Mouse (Mus musculus): ENCODE data around the gene Lonp1. TPM values are rescaled to one million over a fixed set of nuclear protein-coding genes. Genes with fewer than 3 reads are reported as not detected.

Gene Lonp1
- polyA plus RNA-seq, 1 experiment from 2014 or later, result 46.1 TPM

DNA sequence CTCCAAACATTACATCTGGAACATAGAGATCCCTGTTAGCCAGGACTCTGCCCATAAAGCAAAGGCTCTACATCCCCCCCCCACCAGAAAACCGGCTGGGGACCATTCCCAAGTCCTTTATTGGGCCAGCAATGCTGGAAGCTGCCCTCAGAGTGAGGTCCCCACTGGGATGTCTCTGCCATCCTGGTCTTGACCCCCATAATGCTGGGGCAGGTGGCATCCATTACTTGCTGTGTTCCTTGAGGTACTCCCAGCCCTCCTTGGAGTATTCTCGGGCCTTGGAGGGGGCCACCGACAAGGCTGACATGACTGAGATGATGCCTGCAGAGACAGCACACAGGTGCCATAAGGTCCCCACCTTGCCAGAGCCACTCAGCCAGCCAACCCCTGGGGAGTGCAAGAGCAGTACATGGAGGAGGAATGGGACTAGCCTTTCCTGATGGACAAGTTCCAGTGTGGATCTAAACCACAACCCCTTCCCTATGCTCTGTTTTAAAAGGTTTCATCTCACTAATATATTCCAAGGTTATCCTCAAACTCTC is 19.1 kb downstream of the Lonp1 start:
- 82% methylated on average over 3 of the region's 3 CpGs for WGBS
- DNase-seq (no peak), ATAC-seq (ENCODE audit: low FRiP score, low TSS enrichment) (no peak)
- Histone ChIP-seq H3K36me3 (ENCODE audit: control insufficient read depth, insufficient read depth, low read length) (peaks cover 55% of the 10 kb centered on the region), H3K4me1 (ENCODE audit: control insufficient read depth, insufficient read depth, low read length) (peaks cover 10% of the 10 kb centered on the region), H3K27me3 (ENCODE audit: control insufficient read depth, insufficient read depth, low read length) (no peaks in the 10 kb centered on the region), H3K4me2 (ENCODE audit: low read length) (no peak overlapping the region), H3K9me3 (ENCODE audit: control insufficient read depth, low read length) (no peaks in the 10 kb centered on the region), H3K4me3 (replicated peaks; ENCODE audit: low read depth, low read length) (no peak overlapping the region), H3K27ac (replicated peaks; ENCODE audit: low read depth, low read length) (no peak overlapping the region), H3K9ac (replicated peaks; ENCODE audit: low read length) (no peak overlapping the region)

DNA sequence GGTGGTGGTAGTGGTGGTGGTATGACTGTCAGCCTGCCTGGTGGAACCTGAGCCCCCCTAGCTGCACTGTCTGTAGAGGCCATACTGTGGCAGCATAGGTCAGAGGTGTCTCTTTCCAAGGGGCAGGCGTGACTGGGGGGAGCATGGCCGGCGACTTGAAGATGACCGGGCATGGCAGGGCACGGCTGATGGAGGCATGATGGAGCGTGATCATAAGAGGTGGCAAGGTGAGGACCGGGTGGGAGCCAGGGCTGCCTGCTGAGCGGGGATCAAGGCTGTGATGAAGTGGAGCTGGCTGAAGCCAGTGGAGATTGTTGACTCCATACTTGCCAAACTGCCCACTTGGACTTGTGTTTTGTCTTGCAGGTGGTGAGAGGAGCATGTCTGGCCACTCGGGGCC is 21.3 kb downstream of the Lonp1 start:
- WGBS, result 94% methylated on average over 9 of the region's 9 CpGs
- H3K36me3 ChIP-seq (ENCODE audit: control insufficient read depth, insufficient read depth, low read length), result peaks cover 76% of the 10 kb centered on the region
- DNase-seq, result no peak
- no peak overlapping the region for H3K4me3 ChIP-seq (replicated peaks; ENCODE audit: low read depth, low read length)
- no peaks in the 10 kb centered on the region for H3K9me3 ChIP-seq (ENCODE audit: control insufficient read depth, low read length)
- peaks cover 9% of the 10 kb centered on the region for H3K4me1 ChIP-seq (ENCODE audit: control insufficient read depth, insufficient read depth, low read length)
- no peak overlapping the region for H3K4me2 ChIP-seq (ENCODE audit: low read length)
- H3K9ac ChIP-seq (replicated peaks; ENCODE audit: low read length), result no peak overlapping the region
- no peak for ATAC-seq (ENCODE audit: low FRiP score, low TSS enrichment)
- H3K27me3 ChIP-seq (ENCODE audit: control insufficient read depth, insufficient read depth, low read length), result no peaks in the 10 kb centered on the region
- H3K27ac ChIP-seq (replicated peaks; ENCODE audit: low read depth, low read length), result no peak overlapping the region

DNA sequence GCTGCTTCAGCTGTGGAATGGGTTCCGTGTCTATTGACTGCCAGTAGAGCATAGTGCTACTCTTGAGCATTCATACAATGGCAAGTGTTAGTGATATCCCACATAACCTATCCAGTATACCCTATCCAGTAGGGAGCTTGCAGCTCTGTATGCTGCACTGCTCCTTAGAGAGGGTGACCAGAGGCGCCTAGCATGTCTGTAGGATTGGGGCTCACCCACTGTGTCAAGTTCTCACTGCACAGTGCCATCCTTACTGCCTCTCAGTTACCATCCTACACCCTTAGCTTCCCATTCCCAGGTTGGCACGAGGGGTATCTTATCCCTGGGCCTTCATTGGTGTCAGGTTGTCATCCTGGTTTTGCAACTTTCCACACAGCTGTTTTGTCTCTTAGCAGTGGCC is 22.3 kb downstream of the Lonp1 start:
- ATAC-seq (ENCODE audit: low FRiP score, low TSS enrichment), result no peak
- peaks cover 5% of the 10 kb centered on the region for H3K4me1 ChIP-seq (ENCODE audit: control insufficient read depth, insufficient read depth, low read length)
- no peaks in the 10 kb centered on the region for H3K27me3 ChIP-seq (ENCODE audit: control insufficient read depth, insufficient read depth, low read length)
- no peak overlapping the region for H3K4me2 ChIP-seq (ENCODE audit: low read length)
- no peak overlapping the region for H3K9ac ChIP-seq (replicated peaks; ENCODE audit: low read length)
- H3K36me3 ChIP-seq (ENCODE audit: control insufficient read depth, insufficient read depth, low read length), result peaks cover 86% of the 10 kb centered on the region
- H3K4me3 ChIP-seq (replicated peaks; ENCODE audit: low read depth, low read length), result no peak overlapping the region
- no peak for DNase-seq
- H3K27ac ChIP-seq (replicated peaks; ENCODE audit: low read depth, low read length), result no peak overlapping the region
- WGBS, result 98% methylated on average over 3 of the region's 3 CpGs
- H3K9me3 ChIP-seq (ENCODE audit: control insufficient read depth, low read length), result no peaks in the 10 kb centered on the region

DNA sequence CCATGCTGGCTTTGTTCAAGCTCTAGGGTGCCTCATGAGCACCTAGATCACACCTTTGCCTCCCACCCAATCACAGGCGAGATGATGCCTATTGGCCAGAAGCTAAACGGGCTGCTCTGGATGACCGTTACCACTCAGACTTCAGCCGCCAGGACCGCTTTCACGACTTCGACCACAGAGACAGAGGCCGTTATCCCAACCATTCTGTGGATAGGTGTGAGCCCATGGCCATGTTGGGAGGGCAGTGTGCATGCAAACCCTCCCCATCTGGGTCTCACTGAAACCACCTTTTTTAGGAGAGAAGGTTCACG is 22.7 kb downstream of the Lonp1 start:
- peaks cover 88% of the 10 kb centered on the region for H3K36me3 ChIP-seq (ENCODE audit: control insufficient read depth, insufficient read depth, low read length)
- 90% methylated on average over 9 of the region's 9 CpGs for WGBS
- no peaks in the 10 kb centered on the region for H3K9me3 ChIP-seq (ENCODE audit: control insufficient read depth, low read length)
- peaks cover 5% of the 10 kb centered on the region for H3K4me1 ChIP-seq (ENCODE audit: control insufficient read depth, insufficient read depth, low read length)
- H3K9ac ChIP-seq (replicated peaks; ENCODE audit: low read length), result no peak overlapping the region
- H3K27ac ChIP-seq (replicated peaks; ENCODE audit: low read depth, low read length), result no peak overlapping the region
- DNase-seq (no peak), ATAC-seq (ENCODE audit: low FRiP score, low TSS enrichment) (no peak)
- H3K4me2 ChIP-seq (ENCODE audit: low read length), result no peak overlapping the region
- H3K4me3 ChIP-seq (replicated peaks; ENCODE audit: low read depth, low read length), result no peak overlapping the region
- no peaks in the 10 kb centered on the region for H3K27me3 ChIP-seq (ENCODE audit: control insufficient read depth, insufficient read depth, low read length)

DNA sequence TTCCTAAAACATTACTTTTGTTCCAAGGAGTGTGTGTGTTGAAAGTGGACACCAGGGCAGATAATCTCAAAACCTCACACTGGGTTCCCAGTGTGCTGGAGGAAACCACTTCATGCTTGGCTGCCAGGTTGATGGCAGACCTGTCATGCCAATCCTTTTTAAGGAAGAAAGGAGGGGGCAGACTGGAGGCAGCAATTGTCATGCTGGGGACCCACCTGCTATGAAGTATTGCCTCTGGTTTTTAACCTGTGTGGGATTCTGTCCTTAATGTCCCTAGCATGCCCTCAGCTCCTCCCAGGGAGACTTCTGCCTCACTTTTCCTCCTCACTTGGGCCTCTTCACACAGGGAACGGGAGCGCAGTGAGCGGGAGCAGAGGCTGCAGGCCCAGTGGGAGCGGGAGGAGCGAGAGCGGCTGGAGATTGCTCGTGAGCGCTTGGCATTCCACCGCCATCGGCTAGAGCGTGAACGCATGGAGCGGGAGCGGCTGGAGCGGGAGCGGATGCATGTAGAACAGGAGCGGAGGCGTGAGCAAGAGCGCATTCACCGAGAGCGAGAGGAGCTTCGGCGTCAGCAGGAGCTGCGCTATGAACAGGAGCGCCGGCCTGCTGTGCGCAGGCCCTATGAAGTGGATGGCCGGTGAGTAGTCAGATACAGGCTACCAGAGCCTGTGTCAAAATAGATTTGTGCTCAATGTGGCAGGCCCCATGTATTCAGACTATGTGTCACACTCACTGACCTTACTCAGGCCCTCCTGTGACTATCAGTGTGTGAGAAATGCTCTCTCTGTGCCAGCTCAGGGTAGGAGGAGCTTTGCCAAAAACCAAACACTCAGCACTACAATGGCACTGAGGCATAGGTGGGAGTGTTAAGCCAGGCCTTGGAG is 23.3 kb downstream of the Lonp1 start:
- no peak for DNase-seq
- H3K27ac ChIP-seq (replicated peaks; ENCODE audit: low read depth, low read length), result no peak overlapping the region
- ATAC-seq (ENCODE audit: low FRiP score, low TSS enrichment), result no peak
- no peak overlapping the region for H3K9ac ChIP-seq (replicated peaks; ENCODE audit: low read length)
- no peaks in the 10 kb centered on the region; the same call in 1 of the 2 replicates for H3K4me1 ChIP-seq (ENCODE audit: control insufficient read depth, insufficient read depth, low read length)
- H3K27me3 ChIP-seq (ENCODE audit: control insufficient read depth, insufficient read depth, low read length), result no peaks in the 10 kb centered on the region
- no peak overlapping the region for H3K4me3 ChIP-seq (replicated peaks; ENCODE audit: low read depth, low read length)
- H3K4me2 ChIP-seq (ENCODE audit: low read length), result no peak overlapping the region
- 93% methylated on average over 28 of the region's 28 CpGs for WGBS
- H3K9me3 ChIP-seq (ENCODE audit: control insufficient read depth, low read length), result no peaks in the 10 kb centered on the region
- H3K36me3 ChIP-seq (ENCODE audit: control insufficient read depth, insufficient read depth, low read length), result peaks cover 88% of the 10 kb centered on the region

DNA sequence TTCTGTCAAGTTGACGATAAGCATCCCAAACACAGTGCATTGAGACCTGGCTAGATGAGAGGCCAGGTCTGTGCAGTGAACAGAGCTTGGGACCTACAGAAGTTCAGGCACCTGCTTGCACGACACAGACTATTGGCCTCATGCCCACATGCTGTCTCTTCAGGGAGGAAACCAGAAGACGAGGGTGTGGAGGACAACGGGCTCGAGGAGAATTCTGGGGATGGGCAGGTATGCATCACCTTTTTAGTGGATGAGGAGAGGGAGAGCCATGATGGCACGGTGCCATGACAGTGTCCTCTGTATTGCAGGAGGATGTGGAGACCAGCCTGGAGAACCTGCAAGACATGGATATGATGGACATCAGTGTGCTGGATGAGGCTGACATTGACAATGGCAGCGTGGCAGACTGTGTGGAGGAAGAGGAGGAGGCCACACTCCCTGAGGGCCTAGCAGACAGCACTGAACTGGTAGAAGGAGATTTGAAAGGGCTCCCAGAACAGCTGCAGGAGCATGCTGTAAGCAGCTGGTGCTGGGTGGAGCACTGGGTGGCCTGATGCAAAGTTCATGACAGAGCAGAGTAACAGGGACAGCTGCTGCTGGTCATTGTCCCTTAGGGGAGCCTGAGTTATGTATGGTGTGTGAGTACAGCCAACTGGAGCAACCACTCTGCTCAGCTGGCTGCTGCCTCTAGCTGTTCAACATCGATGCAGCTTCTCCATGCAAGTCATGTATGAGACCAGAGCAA is 33.0 kb downstream of the Lonp1 start:
- WGBS, result 92% methylated on average over 8 of the region's 8 CpGs
- DNase-seq (no peak), ATAC-seq (ENCODE audit: low FRiP score, low TSS enrichment) (no peak)
- H3K27me3 ChIP-seq (ENCODE audit: control insufficient read depth, insufficient read depth, low read length), result no peaks in the 10 kb centered on the region
- no peak overlapping the region for H3K9ac ChIP-seq (replicated peaks; ENCODE audit: low read length)
- no peak overlapping the region for H3K4me3 ChIP-seq (replicated peaks; ENCODE audit: low read depth, low read length)
- H3K4me1 ChIP-seq (ENCODE audit: control insufficient read depth, insufficient read depth, low read length), result no peaks in the 10 kb centered on the region
- H3K27ac ChIP-seq (replicated peaks; ENCODE audit: low read depth, low read length), result no peak overlapping the region
- no peak overlapping the region for H3K4me2 ChIP-seq (ENCODE audit: low read length)
- peaks cover 94% of the 10 kb centered on the region for H3K36me3 ChIP-seq (ENCODE audit: control insufficient read depth, insufficient read depth, low read length)
- no peaks in the 10 kb centered on the region for H3K9me3 ChIP-seq (ENCODE audit: control insufficient read depth, low read length)

DNA sequence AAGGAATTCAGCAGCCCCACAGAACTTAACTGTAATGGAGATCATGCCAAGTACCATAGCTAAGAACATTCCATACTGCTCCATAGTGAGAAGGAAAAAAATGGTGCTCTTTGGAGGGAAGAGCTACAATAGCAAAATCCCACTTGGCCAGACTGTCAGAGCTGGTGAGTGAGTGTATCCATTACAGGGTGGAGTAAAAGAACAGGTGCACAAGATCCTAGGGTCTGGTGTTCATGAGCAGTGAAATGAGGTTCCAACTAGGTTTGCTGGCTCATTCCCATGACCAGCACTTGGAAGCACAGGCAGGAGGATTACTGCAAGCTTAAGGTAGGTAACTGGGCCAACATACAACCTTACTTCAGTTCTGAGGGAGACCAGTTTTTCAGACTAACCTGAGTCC is 34.1 kb downstream of the Lonp1 start:
- no peaks in the 10 kb centered on the region; the same call in none of the 2 replicates for H3K4me1 ChIP-seq (ENCODE audit: control insufficient read depth, insufficient read depth, low read length)
- no peak overlapping the region for H3K4me3 ChIP-seq (replicated peaks; ENCODE audit: low read depth, low read length)
- DNase-seq, result no peak
- ATAC-seq (ENCODE audit: low FRiP score, low TSS enrichment), result no peak
- H3K36me3 ChIP-seq (ENCODE audit: control insufficient read depth, insufficient read depth, low read length), result peaks cover 98% of the 10 kb centered on the region
- H3K27ac ChIP-seq (replicated peaks; ENCODE audit: low read depth, low read length), result no peak overlapping the region
- no peaks in the 10 kb centered on the region for H3K9me3 ChIP-seq (ENCODE audit: control insufficient read depth, low read length)
- H3K9ac ChIP-seq (replicated peaks; ENCODE audit: low read length), result no peak overlapping the region
- H3K4me2 ChIP-seq (ENCODE audit: low read length), result no peak overlapping the region
- no peaks in the 10 kb centered on the region for H3K27me3 ChIP-seq (ENCODE audit: control insufficient read depth, insufficient read depth, low read length)

DNA sequence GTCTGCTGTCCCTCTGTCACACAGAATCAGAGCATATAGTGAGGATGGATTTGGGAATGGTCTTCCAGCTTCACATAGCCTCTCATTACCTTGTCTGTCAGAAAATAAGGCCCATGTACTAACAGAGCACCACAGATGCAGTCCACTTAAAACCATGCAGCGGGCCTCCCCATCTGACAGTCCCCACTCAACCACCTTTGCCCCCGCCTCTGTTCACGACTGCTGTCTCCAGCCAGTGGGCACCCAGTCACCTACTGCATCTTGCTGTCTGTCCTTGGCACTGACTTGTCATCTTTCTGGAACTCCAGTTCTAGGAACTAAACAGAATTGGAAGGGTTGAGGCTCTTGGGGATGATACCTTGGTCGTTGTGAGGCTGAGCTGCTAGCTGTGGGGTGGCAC is 37.8 kb downstream of the Lonp1 start:
- DNase-seq, result no peak
- ATAC-seq (ENCODE audit: low FRiP score, low TSS enrichment), result no peak
- Histone ChIP-seq H3K27me3 (ENCODE audit: control insufficient read depth, insufficient read depth, low read length) (no peaks in the 10 kb centered on the region), H3K9ac (replicated peaks; ENCODE audit: low read length) (no peak overlapping the region), H3K4me2 (ENCODE audit: low read length) (no peak overlapping the region), H3K4me3 (replicated peaks; ENCODE audit: low read depth, low read length) (no peak overlapping the region), H3K36me3 (ENCODE audit: control insufficient read depth, insufficient read depth, low read length) (peaks cover 75% of the 10 kb centered on the region), H3K27ac (replicated peaks; ENCODE audit: low read depth, low read length) (no peak overlapping the region), H3K9me3 (ENCODE audit: control insufficient read depth, low read length) (no peaks in the 10 kb centered on the region), H3K4me1 (ENCODE audit: control insufficient read depth, insufficient read depth, low read length) (peaks cover 18% of the 10 kb centered on the region)
- 92% methylated on average over 4 of the region's 4 CpGs for WGBS
